Mouse (Mus musculus): ENCODE data around the gene Dhcr7.

GRCm38 (mm10) chr7:143798783-143799182 is 24.2 kb upstream of the Dhcr7 start:
- TF ChIP-seq CTCF (IDR thresholded peaks at IDR 0.05; ENCODE audit: low read depth, low read length) (no peak), POLR2A (IDR thresholded peaks at IDR 0.05; ENCODE audit: insufficient read depth, low read length) (no peak), EP300 (IDR thresholded peaks at IDR 0.05; ENCODE audit: insufficient read depth, low read depth, low read length) (no peak)

All from ES-Bruce4 (cell line).